Mouse (Mus musculus) testis, adult 2 months (tissue): ENCODE measurements at regions not wholly inside any gene's neighbourhood (a gene's known extent, or its start where the extent isn't known, plus 50 kb on each side); places are given as distances from the start of the nearest gene placed in this dataset.

Source experiments
- H3K27ac ChIP-seq: fragments of 200-500 bp; 2 replicates; pipeline ENCODE4 v1.5.1; 2012; ENCODE audit warnings: low read depth, low read length; ENCODE audit not compliant: control insufficient read depth, insufficient read depth
- H3K27me3 ChIP-seq: fragments of 200-500 bp; 2 replicates; pipeline ENCODE4 v1.6.1; 2012; ENCODE audit warnings: mild to moderate bottlenecking, low read length, moderate library complexity; ENCODE audit not compliant: control insufficient read depth, insufficient read depth
- H3K36me3 ChIP-seq: fragments of 200-500 bp; 2 replicates; pipeline ENCODE4 v1.6.1; 2012; ENCODE audit warnings: mild to moderate bottlenecking, low read length; ENCODE audit not compliant: control insufficient read depth, insufficient read depth
- H3K4me1 ChIP-seq: fragments of 200-500 bp; 2 replicates; pipeline ENCODE4 v1.6.1; 2012; ENCODE audit warnings: low read length; ENCODE audit not compliant: control insufficient read depth, insufficient read depth
- H3K4me3 ChIP-seq: fragments of 200-500 bp; 2 replicates; pipeline ENCODE4 v1.5.1; 2012; ENCODE audit warnings: low read depth, mild to moderate bottlenecking, low read length, moderate library complexity, mixed read lengths; ENCODE audit not compliant: control insufficient read depth
- CTCF ChIP-seq: fragments of 200-500 bp; IDR thresholded peaks from 2 replicates; pipeline ENCODE4 v1.5.1; 2012; ENCODE audit warnings: low read depth, mild to moderate bottlenecking, inconsistent platforms, low read length, moderate library complexity; ENCODE audit not compliant: control insufficient read depth, insufficient read depth, insufficient replicate concordance
- POLR2A ChIP-seq: fragments of 200-500 bp; IDR thresholded peaks from 2 replicates; pipeline ENCODE4 v1.6.1; 2012; ENCODE audit warnings: low read depth, mild to moderate bottlenecking, inconsistent platforms, low read length, moderate library complexity; ENCODE audit not compliant: control insufficient read depth

GRCm38 (mm10) chr19:24622776-24623175 is 51.0 kb upstream of the Tmem252 start:
- H3K4me3 ChIP-seq: no peak overlapping the region
- no peak overlapping the region for H3K27ac ChIP-seq
- TF ChIP-seq POLR2A: no peak
- TF ChIP-seq CTCF: no peak
- no peaks in the 10 kb centered on the region for H3K36me3 ChIP-seq
- no peaks in the 10 kb centered on the region for H3K4me1 ChIP-seq
- H3K27me3 ChIP-seq: no peaks in the 10 kb centered on the region

- H3K27me3 ChIP-seq: no peaks in the 10 kb centered on the region
- no peak for TF ChIP-seq CTCF
- no peak for TF ChIP-seq POLR2A
- no peaks in the 10 kb centered on the region for H3K36me3 ChIP-seq
- no peaks in the 10 kb centered on the region for H3K4me1 ChIP-seq
- no peak overlapping the region for H3K27ac ChIP-seq
- H3K4me3 ChIP-seq: no peak overlapping the region
Observed at GRCm38 (mm10) chr19:24622309-24622708, 51.5 kb upstream of the Tmem252 start.

- TF ChIP-seq CTCF (peak; percentile 69; the same call in 1 of the 2 replicates), POLR2A (no peak)
- no peak overlapping the region for H3K4me3 ChIP-seq
- no peaks in the 10 kb centered on the region for H3K27me3 ChIP-seq
- no peak overlapping the region for H3K27ac ChIP-seq
- H3K4me1 ChIP-seq: no peaks in the 10 kb centered on the region
- H3K36me3 ChIP-seq: no peaks in the 10 kb centered on the region
Observed at GRCm38 (mm10) chr19:24621610-24622220, 52.1 kb upstream of the Tmem252 start.

GRCm38 (mm10) chr19:24615762-24616310 is 58.0 kb upstream of the Tmem252 start:
- Histone ChIP-seq H3K27ac (no peak overlapping the region), H3K4me3 (no peak overlapping the region), H3K36me3 (no peaks in the 10 kb centered on the region), H3K4me1 (no peaks in the 10 kb centered on the region), H3K27me3 (no peaks in the 10 kb centered on the region)
- TF ChIP-seq POLR2A (no peak), CTCF (no peak)

- no peak overlapping the region for H3K27ac ChIP-seq
- H3K4me1 ChIP-seq: no peaks in the 10 kb centered on the region
- no peak overlapping the region for H3K4me3 ChIP-seq
- H3K27me3 ChIP-seq: no peaks in the 10 kb centered on the region
- no peaks in the 10 kb centered on the region for H3K36me3 ChIP-seq
- no peak for TF ChIP-seq CTCF
- no peak for TF ChIP-seq POLR2A
Observed at GRCm38 (mm10) chr19:24607884-24608283, 52.2 kb upstream of the Pip5k1b start.

GRCm38 (mm10) chr19:24606390-24606976 is 50.8 kb upstream of the Pip5k1b start:
- H3K36me3 ChIP-seq: no peaks in the 10 kb centered on the region
- H3K4me1 ChIP-seq: no peaks in the 10 kb centered on the region
- no peak overlapping the region for H3K27ac ChIP-seq
- no peaks in the 10 kb centered on the region for H3K27me3 ChIP-seq
- TF ChIP-seq POLR2A (no peak), CTCF (peak; percentile 26; the same call in 1 of the 2 replicates)
- no peak overlapping the region for H3K4me3 ChIP-seq
